Mouse (Mus musculus): ENCODE measurements around the gene Tcp11l2. TPM values are rescaled to one million over a fixed set of nuclear protein-coding genes. Genes with fewer than 3 reads are reported as not detected.

Tcp11l2 gene
- total RNA-seq, 1 experiment from 2014 or later: 57.3 TPM

- ATAC-seq (replicated peaks; ENCODE audit: insufficient number of reproducible peaks, low FRiP score, low TSS enrichment, poor library complexity, severe bottlenecking): no peak
Measured at GRCm38 (mm10) chr10:84552477-84552876, 23.9 kb upstream of the Tcp11l2 start.

- ATAC-seq (replicated peaks; ENCODE audit: insufficient number of reproducible peaks, low FRiP score, low TSS enrichment, poor library complexity, severe bottlenecking): peak; percentile 23; the same call in 1 of the 2 replicates
Measured at GRCm38 (mm10) chr10:84554291-84555009, 22.0 kb upstream of the Tcp11l2 start.

- no peak for ATAC-seq (replicated peaks; ENCODE audit: insufficient number of reproducible peaks, low FRiP score, low TSS enrichment, poor library complexity, severe bottlenecking)
Measured at GRCm38 (mm10) chr10:84556120-84556519, 20.3 kb upstream of the Tcp11l2 start.

- peak; percentile 40; the same call in 1 of the 2 replicates for ATAC-seq (replicated peaks; ENCODE audit: insufficient number of reproducible peaks, low FRiP score, low TSS enrichment, poor library complexity, severe bottlenecking)
Measured at GRCm38 (mm10) chr10:84558511-84558910, 17.9 kb upstream of the Tcp11l2 start.

GRCm38 (mm10) chr10:84559986-84560385 lies 16.4 kb upstream of the Tcp11l2 start:
- no peak for ATAC-seq (replicated peaks; ENCODE audit: insufficient number of reproducible peaks, low FRiP score, low TSS enrichment, poor library complexity, severe bottlenecking)

GRCm38 (mm10) chr10:84562121-84562520 lies 14.3 kb upstream of the Tcp11l2 start:
- ATAC-seq (replicated peaks; ENCODE audit: insufficient number of reproducible peaks, low FRiP score, low TSS enrichment, poor library complexity, severe bottlenecking): no peak

- ATAC-seq (replicated peaks; ENCODE audit: insufficient number of reproducible peaks, low FRiP score, low TSS enrichment, poor library complexity, severe bottlenecking): 0 out of 2 replicates have a peak, but pooled peaks have one; percentile 28
Measured at GRCm38 (mm10) chr10:84562567-84563554, 13.6 kb upstream of the Tcp11l2 start.

GRCm38 (mm10) chr10:84564427-84564826 lies 12.0 kb upstream of the Tcp11l2 start:
- no peak for ATAC-seq (replicated peaks; ENCODE audit: insufficient number of reproducible peaks, low FRiP score, low TSS enrichment, poor library complexity, severe bottlenecking)

GRCm38 (mm10) chr10:84571052-84571639 lies 5.3 kb upstream of the Tcp11l2 start:
- ATAC-seq (replicated peaks; ENCODE audit: insufficient number of reproducible peaks, low FRiP score, low TSS enrichment, poor library complexity, severe bottlenecking): peak; percentile 66

GRCm38 (mm10) chr10:84573671-84574420 lies 2.6 kb upstream of the Tcp11l2 start:
- no peak for ATAC-seq (replicated peaks; ENCODE audit: insufficient number of reproducible peaks, low FRiP score, low TSS enrichment, poor library complexity, severe bottlenecking)

- peak; percentile 64 for ATAC-seq (replicated peaks; ENCODE audit: insufficient number of reproducible peaks, low FRiP score, low TSS enrichment, poor library complexity, severe bottlenecking)
Measured at GRCm38 (mm10) chr10:84576029-84576394, 414 bp upstream of the Tcp11l2 start.

GRCm38 (mm10) chr10:84577071-84577727 lies 773 bp downstream of the Tcp11l2 start:
- ATAC-seq (replicated peaks; ENCODE audit: insufficient number of reproducible peaks, low FRiP score, low TSS enrichment, poor library complexity, severe bottlenecking): peak; percentile 63

GRCm38 (mm10) chr10:84578738-84579137 lies 2.3 kb downstream of the Tcp11l2 start:
- no peak for ATAC-seq (replicated peaks; ENCODE audit: insufficient number of reproducible peaks, low FRiP score, low TSS enrichment, poor library complexity, severe bottlenecking)

GRCm38 (mm10) chr10:84579527-84579926 lies 3.1 kb downstream of the Tcp11l2 start:
- no peak for ATAC-seq (replicated peaks; ENCODE audit: insufficient number of reproducible peaks, low FRiP score, low TSS enrichment, poor library complexity, severe bottlenecking)

GRCm38 (mm10) chr10:84581191-84581590 lies 4.8 kb downstream of the Tcp11l2 start:
- no peak for ATAC-seq (replicated peaks; ENCODE audit: insufficient number of reproducible peaks, low FRiP score, low TSS enrichment, poor library complexity, severe bottlenecking)

GRCm38 (mm10) chr10:84582236-84582635 lies 5.8 kb downstream of the Tcp11l2 start:
- ATAC-seq (replicated peaks; ENCODE audit: insufficient number of reproducible peaks, low FRiP score, low TSS enrichment, poor library complexity, severe bottlenecking): no peak

GRCm38 (mm10) chr10:84584451-84585293 lies 8.2 kb downstream of the Tcp11l2 start:
- ATAC-seq (replicated peaks; ENCODE audit: insufficient number of reproducible peaks, low FRiP score, low TSS enrichment, poor library complexity, severe bottlenecking): 0 out of 2 replicates have a peak, but pooled peaks have one; percentile 29
